Mouse (Mus musculus): ENCODE measurements around the gene Ankle1. TPM values are rescaled to one million over a fixed set of nuclear protein-coding genes. Genes with fewer than 3 reads are reported as not detected.

The Ankle1 gene
- total RNA-seq, 2 experiments from 2014 or later: 0.29 to 0.38 TPM

DNA sequence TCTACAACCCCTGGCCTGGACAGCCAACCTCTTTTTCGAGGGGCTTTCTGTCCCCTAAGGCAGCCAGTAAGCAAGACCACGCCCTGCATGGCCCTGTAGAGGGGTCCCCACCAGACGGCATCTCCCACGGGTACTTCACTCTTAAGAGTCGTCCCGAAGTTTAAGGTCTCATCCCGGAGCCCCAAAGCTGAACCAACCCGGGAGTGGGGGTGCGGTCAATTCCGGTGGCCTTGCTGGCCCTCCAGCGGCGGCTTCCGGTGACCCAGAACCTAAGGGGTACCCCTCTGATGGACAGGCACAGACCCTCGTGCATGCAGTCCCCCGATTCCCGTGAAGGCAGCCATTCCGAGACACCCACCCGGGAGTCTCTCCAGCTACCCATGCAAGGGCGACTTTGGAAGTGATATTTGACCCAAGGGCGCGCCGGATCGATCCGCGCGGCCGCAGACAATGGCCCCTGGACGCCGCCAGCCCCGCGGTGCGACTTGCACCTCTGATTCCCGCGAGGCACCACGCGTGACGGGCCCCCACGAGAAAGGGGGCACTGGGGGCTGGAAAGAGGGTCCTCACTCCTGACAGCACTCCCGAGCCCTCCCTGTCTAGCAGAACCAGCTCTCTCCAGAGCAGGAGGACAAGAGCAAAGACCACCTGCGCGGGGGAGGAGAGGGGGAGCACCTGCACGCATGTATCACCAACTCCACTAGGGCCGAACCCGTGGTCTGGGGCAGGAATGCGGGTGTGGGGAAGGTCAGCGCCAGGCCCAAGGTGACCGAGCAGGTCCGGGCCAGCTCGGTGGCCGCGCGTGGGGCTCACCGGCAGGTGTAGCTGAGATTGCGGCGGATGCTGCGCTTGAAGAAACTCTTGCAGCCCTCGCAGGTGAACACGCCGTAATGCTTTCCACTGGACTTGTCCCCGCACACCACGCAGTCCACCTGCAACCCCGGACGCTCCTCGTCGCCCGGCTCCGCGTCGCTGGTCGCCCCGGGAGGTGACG lies 25.3 kb upstream of the Ankle1 start:
- DNase-seq (ENCODE audit: low spot score in 2 of 2): no peak
- intact Hi-C loops (cut with DNase I): no loop called here

DNA sequence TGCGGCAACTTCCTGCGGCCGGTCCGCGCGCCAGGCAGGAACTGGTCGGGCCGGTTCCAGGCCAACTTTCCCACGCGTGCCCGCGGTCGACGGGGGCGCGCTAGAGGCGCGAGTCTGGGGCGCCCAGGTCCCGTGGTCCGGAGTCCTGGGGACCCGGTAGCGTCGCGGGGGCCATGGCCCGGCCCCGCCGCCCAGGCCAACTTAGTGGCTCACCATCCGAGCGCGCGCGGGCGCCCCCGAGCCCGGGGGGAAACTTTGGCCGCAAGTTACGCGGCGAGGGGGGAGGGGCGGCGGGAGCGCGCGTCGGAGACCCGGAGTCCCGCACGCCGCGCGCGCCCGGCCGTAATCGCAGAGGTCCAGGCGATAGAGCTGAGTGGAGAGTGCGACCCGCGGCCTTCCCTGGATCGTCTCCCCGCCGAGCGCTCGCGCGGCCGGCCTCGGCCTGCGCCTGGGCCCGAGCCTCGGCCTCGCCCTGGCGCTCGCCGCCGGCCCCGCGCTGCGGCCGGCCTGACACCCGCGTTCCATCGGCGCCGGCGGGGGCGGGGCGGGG lies 24.3 kb upstream of the Ankle1 start, which contains the start of gene Nr2f6:
Nr2f6 (minus strand) TSS at position 540 of the 550 bp plus-strand sequence.
- peak in 1 of 2 experiments; percentile 51 for DNase-seq (ENCODE audit: low spot score in 2 of 2)
- intact Hi-C loops (cut with DNase I): no loop called here

DNA sequence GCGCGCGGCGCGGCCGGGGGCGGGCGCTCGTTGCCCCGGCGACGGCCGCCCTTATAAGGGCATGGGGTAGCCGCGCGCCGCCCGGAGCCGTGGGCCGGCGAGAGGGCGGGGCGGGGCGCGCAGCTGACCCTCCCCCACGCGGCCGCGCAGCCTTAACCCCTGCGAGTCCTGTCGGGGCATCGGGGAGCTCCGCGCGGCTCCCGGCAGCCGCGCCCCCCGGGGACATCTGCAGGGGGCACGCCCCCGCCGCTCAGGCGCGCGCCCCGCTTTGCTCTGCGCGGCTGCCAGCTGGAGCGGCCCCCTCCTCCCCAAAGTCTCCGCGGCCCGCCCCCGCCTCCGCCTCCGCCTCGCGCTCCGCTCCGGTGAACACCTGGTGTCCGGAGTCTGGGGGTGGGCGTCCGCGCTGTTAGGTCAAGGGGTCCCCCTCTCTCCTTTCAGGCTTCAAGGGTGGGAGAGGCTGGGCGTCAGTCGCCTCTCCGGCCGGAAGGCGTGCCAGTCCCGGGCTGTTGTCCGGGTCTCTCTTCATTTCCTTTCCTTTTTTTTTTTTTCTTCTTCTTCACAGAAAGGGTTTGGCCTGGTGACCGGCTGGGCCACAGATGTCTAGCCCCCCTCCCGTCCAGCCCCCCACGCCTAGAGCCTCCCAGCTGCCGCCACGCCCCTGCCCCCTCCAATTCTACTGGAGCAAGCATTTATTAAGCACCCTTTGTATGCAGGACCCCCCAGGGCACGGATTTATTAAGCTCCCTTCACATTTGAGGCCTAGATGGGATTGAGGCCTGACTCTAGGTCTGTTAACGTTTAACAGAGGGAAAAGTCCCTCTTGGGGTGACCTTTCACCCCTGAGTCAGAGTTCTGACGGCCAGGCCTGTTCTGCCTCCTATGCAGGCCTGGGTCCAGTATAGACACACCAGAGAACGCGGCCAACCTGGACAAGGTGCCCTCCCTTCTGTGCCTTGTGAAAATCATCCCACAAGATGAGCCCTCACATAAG lies 23.5 kb upstream of the Ankle1 start:
- peak; percentile 69 to 76 for DNase-seq (ENCODE audit: low spot score in 2 of 2)
- intact Hi-C loops (cut with DNase I): no loop called here

DNA sequence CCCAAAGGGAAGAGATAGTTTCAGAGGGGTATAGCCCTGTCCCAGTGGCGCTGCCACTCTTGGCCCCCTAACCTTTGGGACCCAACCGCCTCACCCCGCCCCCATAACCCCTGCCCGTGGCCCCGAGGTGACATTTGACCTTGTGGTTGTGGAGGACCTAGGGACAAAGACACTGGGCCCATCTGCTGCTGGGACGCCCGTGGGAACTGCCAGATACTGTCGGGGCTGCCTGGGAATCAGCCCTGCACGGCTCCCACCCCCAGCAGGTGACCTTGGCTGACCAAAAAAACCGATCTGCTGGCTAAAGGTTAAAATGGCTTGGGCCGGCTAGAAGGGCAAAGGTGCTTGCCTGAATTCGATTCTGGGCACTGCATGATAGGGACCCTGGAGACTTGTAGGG lies 22.4 kb upstream of the Ankle1 start:
- no peak for DNase-seq (ENCODE audit: low spot score in 2 of 2)
- intact Hi-C loops (cut with DNase I): no loop called here

DNA sequence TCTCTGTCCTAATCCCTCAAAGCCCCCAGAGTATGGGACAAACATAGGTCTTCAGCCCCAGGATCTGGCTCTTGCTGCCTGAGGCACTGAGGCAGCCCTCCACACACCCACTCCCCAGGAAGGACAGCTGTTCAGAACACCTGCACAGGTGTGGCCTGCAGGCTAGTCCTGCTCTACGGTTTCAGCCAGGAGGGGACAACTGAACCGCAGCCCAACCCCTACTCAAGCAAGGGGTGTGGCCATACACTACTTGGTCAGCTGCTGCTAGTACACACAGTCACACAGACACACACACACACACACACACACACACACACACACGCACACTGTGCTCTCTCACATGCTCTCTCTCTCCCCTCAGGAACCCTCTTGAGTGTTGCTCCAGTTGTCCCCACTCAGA lies 21.9 kb upstream of the Ankle1 start:
- intact Hi-C loops (cut with DNase I): no loop called here
- DNase-seq (ENCODE audit: low spot score in 2 of 2): no peak

DNA sequence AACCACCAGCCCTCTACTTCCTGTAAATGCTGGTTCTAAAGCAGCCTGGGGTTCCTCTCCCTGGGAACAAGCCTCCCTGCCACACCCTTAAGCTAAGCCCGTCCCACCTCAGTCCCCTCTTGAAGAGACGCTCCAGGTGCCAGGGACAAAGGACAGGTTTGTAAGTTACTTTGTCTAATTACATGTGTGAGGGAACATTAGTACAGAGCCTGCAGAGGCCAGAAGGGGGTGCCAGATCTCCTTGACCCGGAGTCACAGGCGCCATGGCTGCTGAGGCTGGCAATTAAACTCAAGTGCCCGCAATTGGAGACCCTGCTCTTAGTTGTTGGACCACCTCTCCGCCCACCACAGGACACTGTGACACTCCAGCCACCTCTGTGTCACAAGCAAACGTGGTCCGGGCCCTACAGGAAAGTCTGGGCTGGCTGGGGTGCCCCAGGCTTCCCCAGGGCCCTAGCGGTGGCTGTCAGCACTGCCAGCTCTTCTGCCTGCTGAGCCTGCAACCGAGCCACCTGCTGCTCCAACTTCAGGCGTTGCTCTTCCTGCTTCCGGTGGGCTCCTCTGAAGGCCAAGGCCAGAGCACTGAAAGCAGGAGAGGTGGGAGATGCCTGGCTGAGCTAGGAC lies 20.5 kb upstream of the Ankle1 start:
- intact Hi-C loops (cut with DNase I): no loop called here
- no peak for DNase-seq (ENCODE audit: low spot score in 2 of 2)

DNA sequence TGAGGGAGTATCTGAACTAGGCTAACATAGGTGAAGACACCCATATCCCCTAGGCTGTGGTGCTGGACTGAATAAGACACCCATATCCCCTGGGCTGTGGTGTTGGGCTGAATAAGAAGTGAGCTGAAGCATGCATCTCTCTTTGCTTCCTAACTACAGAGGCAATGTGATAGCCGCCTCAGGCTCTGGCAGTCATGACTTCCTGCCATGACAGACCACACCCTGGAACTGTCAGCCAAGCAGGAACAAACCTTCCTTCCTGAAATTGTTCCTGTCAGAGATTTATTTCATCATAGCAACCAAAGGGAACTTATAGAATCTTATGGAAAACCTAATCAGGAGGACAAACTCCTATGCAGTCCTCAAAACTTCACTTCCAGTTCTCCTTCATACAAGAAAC lies 17.5 kb upstream of the Ankle1 start:
- no peak for DNase-seq (ENCODE audit: low spot score in 2 of 2)
- intact Hi-C loops (cut with DNase I): no loop called here

DNA sequence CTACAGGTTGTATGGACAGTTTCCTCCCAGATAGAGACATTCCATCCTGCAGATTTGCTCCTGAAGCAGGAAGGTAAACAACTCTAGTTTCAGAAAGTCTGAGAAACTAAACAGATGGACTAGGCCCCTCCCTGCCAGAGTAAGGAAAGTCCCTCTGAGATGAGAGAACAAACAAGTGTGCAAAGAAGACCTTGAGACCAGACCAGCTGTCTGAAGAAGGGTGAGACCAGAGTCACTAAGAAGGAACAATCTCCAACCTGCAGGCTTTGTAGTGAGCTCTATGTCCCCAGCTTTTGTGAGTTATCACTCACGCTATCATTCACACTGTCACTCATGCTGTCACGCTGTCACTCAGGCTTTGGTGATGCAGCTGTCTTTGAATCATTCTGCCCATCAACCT lies 14.1 kb upstream of the Ankle1 start:
- no peak for DNase-seq (ENCODE audit: low spot score in 2 of 2)
- intact Hi-C loops (cut with DNase I): no loop called here

DNA sequence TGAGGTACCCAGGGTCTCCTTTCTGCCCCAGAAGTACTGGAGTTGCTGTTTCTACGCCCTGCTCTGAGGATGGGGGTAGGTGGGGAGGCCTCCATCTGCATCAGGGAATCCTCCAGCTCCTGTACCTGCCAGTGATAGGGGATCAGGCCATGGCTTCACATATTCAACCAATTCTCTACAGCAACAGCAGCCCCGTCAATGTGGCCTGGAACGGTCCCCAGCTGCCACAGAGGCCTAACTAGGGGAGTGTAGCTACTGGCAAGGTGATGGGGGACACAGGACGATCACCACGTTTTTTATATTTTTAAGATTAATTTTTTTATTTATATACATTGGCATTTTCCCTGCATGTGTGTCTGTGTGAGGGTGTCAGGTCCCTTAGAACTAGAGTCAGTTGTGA lies 13.4 kb upstream of the Ankle1 start:
- DNase-seq (ENCODE audit: low spot score in 2 of 2): no peak
- intact Hi-C loops (cut with DNase I): no loop called here

DNA sequence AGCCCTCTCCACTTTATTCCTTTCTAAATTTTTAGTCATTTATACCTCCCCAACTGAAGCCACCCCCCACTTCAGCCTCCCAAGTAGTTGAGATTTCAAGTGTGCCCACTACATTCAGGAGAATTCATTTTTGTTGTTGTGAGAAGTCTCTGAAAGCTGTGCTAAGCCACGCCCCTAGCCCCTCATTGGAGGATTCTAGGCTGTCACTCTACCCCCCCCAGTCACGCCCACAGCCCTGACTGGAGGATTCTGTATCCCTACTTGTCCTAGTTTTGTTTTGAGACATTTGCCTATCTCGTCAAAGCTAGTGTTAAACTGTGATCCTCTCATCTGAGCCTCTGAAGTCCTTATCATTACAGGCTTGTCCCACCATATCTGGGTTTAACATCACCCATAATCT lies 12.9 kb upstream of the Ankle1 start:
- no peak for DNase-seq (ENCODE audit: low spot score in 2 of 2)
- intact Hi-C loops (cut with DNase I): no loop called here

DNA sequence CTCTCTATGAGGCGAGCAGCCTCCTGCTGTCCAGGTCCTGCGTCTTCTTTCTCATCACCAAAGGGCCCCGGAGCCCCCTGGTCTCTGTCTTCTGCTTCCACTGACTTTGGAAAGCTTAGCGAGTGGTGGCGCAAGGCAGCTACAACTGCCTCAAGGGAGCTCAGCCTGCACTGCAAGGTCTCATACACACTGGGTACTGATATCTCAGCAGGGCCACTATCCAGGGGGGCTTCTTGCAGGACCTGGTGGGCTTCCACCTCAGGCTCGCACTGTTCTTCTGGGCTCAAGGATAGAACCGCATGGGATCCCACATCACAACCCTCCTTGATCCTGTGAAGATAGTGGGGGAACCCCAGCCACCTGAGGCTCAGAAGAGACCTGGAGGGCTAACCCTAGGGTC lies 11.3 kb upstream of the Ankle1 start:
- intact Hi-C loops (cut with DNase I): no loop called here
- peak in 1 of 2 experiments; percentile 2 for DNase-seq (ENCODE audit: low spot score in 2 of 2)

DNA sequence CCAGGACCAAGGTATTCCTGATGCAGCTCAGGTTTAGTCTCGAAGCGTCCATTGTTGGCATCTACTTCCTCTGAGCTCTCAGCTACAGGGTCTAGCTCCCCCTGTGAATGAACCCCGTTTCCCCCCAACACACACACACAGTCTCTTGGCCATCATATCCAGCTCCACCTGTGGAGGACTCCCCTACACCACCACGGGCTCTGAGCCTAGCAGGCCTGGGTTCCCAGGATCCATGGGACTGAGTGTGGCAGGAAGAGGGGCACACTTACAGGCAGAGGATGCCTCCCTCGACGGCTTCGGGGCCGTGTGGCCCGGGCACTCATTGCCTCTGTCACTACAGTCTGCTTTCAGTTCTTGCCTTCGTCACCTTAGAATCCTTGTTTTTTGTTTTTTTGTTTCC lies 10.7 kb upstream of the Ankle1 start:
- intact Hi-C loops (cut with DNase I): no loop called here
- DNase-seq (ENCODE audit: low spot score in 2 of 2): no peak

DNA sequence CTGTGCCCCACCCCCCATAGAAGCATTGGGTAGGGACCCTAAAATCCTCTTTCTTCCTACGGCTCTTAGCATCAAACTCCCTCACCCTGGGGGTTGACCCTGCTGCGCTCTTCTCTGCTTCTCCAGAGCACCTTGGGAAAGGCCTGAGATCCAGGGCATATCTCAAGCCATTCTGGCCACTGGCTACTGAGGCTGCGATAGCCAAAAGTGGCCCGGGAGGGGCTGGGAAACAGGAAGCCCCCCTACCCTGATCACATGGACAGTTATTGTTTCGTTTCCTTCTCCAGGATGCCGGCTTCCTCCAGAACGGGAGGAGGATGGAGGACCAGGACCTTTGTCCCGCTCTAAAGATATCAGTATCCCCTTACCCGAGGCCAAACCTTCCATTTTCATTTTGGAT lies 10.2 kb upstream of the Ankle1 start, which contains the start of gene Ushbp1:
Ushbp1 (minus strand) TSS at position 174 of the 400 bp plus-strand sequence.
- intact Hi-C loops (cut with DNase I): no loop called here
- DNase-seq (ENCODE audit: low spot score in 2 of 2): no peak

DNA sequence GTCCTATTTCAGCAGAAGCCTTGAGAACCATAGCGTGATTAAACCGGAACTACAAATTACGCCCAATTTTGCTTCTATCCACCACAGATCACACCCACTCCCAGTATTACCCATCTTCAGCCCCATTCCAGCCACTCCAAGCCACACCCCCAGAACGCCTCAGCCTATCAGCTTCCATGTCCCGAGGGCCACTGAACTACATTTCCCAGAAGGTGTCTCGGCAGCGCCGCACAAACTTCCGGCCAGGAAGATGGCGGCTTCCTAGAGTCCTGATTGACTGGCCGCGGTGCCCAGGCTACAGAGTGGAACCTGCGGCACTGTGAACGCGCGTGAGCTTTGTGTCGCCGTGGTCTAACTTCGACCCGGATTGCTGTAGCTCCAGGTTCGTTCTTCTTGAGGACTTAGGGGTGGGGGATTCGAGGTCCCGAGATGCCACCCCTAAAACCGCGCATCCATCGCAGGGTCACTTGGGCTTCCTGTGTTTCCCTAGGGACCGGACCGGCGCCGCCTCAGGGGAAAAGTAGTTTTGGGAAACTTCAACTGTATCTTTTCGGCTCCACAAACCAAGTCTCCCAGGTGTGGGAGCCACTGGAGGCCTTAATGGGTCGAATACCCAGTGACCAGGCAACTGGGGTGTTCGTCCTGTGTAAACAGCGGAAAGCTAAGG lies 9.0 kb upstream of the Ankle1 start, which contains the start of gene Babam1:
Babam1 (plus strand) TSS at position 223 of the 667 bp plus-strand sequence.
- peak; percentile 93 to 94 for DNase-seq (ENCODE audit: low spot score in 2 of 2)
- intact Hi-C loops (cut with DNase I): no loop called here

DNA sequence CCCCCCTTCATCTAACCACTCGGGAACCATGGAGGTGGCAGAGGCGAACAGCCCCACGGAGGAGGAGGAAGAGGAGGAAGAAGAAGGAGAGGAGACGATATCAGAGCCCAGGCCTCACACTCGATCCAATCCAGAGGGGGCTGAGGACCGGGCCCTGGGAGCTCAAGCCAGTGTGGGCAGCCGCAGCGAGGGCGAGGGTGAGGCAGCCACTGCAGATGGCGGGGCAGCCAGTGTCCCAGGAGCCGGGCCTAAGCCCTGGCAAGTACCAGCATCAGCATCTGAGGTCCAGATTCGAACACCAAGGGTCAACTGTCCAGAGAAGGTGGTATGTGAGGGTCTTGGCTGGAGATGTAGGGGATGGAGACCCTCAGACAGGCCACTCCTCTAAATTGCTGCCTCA lies 8.1 kb upstream of the Ankle1 start:
- DNase-seq (ENCODE audit: low spot score in 2 of 2): no peak
- intact Hi-C loops (cut with DNase I): no loop called here

DNA sequence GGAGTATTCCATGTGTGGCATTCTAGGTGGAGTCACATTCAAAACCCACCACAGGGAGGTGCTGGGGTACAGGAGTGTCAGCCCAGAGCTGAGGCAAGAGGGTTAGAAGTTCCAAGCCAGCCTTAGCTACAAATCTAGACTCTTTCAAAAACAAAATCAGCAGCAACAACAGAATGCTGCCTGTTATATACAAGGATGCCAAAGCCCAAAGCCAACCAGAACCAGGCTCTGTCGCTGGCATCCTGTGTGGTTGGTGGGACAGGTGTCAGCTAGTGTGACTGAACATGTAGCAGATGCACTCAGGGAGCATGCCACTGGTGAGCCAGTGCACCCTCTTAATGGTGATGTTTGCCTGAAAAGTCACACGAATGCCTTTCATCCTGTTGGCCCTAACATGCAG lies 5.0 kb upstream of the Ankle1 start:
- intact Hi-C loops (cut with DNase I): no loop called here

DNA sequence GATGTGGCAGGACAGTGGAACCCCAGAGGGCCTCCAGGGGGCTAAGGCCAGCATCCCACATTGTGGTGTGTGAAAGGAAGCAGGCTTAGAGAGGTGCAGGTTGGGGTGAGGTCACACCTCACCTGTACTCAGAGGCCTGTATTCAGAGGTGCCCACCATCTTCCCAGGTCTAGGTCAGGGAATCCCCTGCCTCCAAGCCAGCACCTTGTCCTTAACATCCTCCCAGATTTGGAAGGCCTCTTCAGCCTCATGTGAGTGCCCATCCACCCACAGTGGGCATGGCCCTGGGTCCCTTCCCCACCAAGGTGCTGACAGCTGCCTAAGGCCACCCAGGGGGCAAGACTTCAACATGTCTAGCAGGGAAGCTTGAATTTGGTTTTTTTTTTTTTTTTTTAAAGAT lies 4.4 kb upstream of the Ankle1 start:
- intact Hi-C loops (cut with DNase I): no loop called here
- DNase-seq (ENCODE audit: low spot score in 2 of 2): no peak

More for the DNA sequence above, 5.0 kb upstream of the Ankle1 start:
- DNase-seq (ENCODE audit: low spot score in 2 of 2): no peak

DNA sequence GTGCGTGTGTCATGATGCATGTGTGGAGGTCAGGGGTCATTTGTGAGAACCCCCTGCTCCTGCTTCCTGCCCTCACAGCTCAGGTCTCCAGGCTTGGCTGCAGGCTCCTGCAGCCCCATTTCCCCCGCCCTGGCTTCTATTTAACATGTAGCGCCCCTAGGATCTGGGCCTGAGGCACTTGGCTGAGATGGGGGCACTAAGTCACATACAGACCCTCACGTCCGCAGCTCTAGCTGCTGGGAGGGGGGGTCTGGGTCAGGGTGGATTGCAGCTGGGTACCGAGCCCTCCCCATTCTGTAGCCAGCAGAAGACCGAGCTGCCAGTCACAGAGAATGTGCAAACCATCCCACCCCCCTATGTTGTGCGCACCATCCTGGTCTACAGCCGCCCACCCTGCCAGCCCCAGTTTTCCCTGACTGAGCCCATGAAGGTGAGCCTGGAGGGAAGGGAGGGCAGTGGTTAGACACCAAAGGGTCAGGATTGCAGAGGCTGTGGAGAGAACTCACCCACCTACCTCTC lies 3.3 kb upstream of the Ankle1 start:
- DNase-seq (ENCODE audit: low spot score in 2 of 2): no peak
- intact Hi-C loops (cut with DNase I): no loop called here

All from left cerebral cortex, postnatal 14 days (tissue).